Mouse (Mus musculus) adrenal gland, postnatal 4 days (tissue): Measurements from ENCODE around the gene Wdr26. TPM values are rescaled to one million over a fixed set of nuclear protein-coding genes. Genes with fewer than 3 reads are reported as not detected.
A peak's percentile ranks its signal among the peaks of the same experiment; 100 is the strongest.

Experiments
- DNase-seq, 2 experiments: peaks; one replicate each; pipeline ENCODE4 v3.0.0; 2021 to 2022; ENCODE audit warnings: low spot score in 2 of 2, mixed read lengths in 2 of 2
- total RNA-seq, 2 experiments: library from RNA; stranded (reverse); gene quantifications; 2 replicates each; pipeline ENCODE4 v1.2.3; 2021

Wdr26 gene
- total RNA-seq, 2 experiments from 2014 or later = 162 to 186 TPM

- no peak for DNase-seq
Measured at GRCm38 (mm10) chr1:181188925-181189324, 22.9 kb downstream of the Wdr26 start.

DNA sequence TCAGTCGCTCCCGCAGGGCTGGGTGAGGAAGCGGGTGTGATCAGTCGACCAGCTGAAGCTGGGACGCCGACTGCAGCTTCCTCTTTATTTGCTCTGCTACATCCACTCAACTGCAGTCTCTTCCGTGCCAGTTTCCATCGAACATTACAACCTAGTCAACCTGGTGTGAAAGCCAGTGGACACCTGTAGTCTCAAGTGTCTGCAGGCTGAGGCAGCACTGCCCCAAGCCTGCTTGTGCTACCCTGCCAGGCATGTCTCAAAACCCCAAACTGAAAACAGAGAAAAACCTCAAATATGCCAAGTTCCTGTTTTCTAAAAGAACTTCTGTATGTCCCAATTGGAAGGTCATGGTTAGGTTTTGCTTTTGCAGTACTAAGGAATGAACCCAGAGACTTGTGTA is 41.6 kb downstream of the Wdr26 start:
- DNase-seq = no peak

DNA sequence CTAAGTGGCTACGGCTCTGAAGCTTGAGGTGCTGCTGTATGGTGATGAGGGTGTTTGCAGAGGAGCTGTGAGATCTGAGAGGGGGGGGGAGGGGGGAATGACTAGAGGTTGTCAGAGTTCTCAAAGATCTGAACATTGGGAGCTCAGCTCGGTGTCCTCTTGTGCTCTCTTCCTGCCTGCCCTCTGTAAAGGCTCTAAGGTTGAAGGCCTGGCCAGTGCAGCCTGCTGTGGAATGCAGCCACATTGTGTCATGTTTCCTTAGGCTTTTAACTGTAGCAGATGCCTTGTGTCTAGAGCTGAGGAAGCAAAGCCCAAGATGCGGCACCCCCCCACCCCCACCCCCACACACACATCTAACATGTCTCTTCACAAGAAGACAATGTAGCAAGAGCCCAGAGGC is 43.4 kb downstream of the Wdr26 start:
- no peak for DNase-seq

DNA sequence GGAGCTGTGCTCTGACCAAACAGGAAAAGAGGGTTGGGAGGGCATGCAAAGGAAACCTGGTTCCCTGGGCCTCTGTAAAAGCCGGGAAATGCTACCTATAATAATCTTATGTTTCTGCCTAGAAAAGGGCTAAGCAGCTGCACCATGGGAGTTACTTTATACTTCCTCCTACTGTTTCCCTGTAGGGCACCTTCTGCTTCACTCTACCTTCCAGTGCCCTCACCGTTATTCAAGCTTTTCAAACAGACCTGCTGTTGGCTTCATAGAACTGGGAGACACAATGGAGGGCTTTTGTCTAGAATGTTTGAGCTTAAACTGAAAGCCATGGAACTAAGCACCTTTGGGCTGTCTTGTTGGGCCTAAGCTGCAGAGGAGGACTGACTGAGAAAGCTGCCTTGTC is 44.0 kb downstream of the Wdr26 start:
- DNase-seq = no peak

- DNase-seq = no peak
Measured at GRCm38 (mm10) chr1:181151541-181151940, 60.3 kb downstream of the Wdr26 start.

DNA sequence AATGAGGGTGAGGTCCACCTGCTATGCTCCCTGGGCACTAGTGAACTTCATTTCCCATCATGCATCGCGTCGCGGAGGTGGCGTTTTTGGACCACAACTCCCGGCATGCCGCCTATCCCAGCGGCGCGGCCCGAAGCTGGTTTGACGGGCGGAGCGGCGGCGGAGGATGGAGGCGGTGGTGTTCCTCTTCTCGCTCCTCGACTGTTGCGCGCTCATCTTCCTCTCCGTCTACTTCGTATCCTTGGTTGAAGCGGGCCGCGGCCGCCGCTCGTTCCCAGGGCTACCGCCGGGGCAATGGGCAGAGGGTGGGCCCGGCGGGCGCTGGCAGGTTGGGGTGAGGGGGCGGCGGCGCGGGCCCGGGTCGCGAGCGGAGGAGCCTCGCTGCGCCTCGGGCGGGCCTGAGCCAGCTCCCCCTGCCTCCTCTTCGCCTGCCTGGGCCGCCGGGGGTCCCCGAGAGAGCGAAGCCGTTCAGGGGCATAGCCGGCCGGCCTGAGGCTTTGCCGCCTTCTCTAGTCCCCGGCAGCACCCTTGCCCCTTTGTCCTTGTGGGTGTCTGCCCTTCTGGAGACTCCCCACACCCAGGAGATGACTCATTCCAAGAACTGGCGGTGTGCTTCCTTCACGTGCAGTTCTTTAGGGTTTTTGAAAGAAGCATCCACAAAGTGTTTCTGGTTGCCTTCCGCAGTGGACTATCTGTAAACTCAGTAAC is 60.8 kb downstream of the Wdr26 start:
- DNase-seq = peak; percentile 61 to 80

- no peak for DNase-seq
Measured at GRCm38 (mm10) chr1:181150431-181150826, 61.4 kb downstream of the Wdr26 start.

- no peak for DNase-seq
Measured at GRCm38 (mm10) chr1:181149373-181150017, 62.3 kb downstream of the Wdr26 start.

GRCm38 (mm10) chr1:181148540-181148939 is 63.3 kb downstream of the Wdr26 start:
- no peak for DNase-seq

DNA sequence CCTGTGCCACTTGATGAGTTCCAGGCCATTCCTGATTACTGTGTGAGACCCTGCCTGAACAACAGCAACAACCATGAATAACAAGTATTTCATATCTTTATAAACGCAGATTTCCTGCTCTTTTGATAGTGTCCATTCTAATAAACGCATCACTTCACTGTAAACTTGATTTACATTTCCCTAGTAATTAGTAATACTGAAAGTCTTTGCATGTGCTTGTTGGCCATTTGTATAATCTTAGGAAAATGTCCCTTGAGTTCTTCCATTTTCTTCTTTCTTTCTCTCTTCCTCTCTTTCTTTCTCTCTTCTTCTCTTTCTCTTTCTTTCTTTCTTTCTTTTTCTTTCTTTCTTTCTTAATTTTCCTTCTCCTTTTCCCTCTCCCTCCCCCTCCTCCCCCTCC is 65.6 kb downstream of the Wdr26 start:
- no peak for DNase-seq

DNA sequence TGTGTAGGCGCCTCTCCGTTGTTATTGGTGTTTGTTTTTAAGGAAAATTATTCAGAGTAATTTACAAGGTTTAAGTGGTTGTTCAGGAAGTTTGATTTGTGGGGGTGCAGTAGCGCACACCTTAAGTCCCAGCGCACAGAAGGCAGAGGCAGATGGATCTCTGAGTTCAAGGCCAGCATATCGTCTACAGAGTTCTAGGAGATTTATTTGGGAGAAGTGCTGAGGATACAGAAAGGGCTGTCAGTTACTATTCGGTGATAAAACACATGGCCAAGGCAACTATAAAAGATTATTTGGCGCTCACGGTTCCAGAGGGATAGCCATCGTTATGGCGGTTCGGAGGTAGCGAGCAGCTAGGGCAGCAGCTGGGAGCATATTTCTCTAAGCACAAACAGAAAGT is 66.8 kb downstream of the Wdr26 start:
- DNase-seq = no peak

- peak; percentile 79 for DNase-seq
Measured at GRCm38 (mm10) chr1:181143950-181144836, 67.6 kb downstream of the Wdr26 start, which contains the start of the genes Nvl and Cnih4. Nvl (minus strand) TSS chr1:181144204. Cnih4 (plus strand) TSS chr1:181144693.

DNA sequence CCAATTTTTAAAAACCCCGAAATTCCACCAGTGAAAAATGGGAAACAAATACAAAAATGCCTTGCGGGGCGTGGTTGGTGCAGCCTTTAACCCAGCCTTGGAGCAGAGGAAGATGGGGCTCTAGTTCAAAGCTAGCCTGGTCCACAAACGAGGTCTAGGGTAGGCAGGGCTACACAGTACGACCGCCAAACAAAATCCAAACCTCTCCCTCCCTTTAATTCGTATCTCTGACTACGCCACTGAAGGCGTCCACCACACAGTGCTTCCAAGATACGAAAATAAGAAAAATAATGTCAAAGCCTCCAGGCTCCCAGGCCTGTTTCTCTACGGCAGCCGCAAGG is 68.2 kb downstream of the Wdr26 start:
- no peak for DNase-seq

DNA sequence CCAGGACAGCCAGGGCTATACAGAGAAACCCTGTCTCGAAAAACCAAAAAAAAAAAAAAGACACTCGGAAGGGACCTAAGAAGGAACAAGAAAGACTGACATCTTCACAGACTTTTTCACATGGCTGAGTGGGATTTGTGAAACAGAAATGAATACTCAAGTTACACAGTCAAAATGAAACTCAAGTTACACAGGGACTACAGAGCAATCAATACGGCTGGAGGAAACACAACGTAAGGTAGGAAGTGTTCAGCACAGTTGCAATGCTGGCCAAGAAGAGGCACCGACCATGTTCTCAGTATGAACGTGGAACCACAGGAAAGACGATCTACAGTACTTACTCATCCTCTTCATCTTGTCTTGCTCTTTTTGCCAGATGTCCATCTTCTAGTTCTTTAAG is 73.1 kb downstream of the Wdr26 start:
- no peak for DNase-seq

- no peak for DNase-seq
Measured at GRCm38 (mm10) chr1:181131915-181132314, 79.9 kb downstream of the Wdr26 start.

GRCm38 (mm10) chr1:181126766-181127165 is 85.0 kb downstream of the Wdr26 start:
- DNase-seq = no peak

- no peak for DNase-seq
Measured at GRCm38 (mm10) chr1:181125916-181126315, 85.9 kb downstream of the Wdr26 start.

DNA sequence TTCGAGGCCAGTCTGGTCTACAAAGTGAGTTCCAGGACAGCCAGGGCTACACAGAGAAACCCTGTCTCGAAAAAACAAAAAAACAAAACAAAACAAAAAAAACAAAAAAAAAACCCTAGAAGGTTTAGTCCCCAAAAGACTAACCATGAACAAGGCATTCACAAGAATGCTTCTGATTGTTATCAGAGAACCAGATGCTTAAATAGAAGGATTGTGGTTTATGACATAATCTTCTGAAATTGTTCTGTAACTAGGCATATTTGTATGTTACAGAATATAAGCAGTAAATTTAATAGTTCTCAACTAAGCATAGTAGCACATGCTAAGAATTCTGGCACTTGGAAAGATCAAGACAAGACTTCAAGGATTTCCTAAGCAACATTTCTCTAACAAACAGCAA is 87.7 kb downstream of the Wdr26 start:
- DNase-seq = no peak
